Mouse (Mus musculus): Measurements from ENCODE around the gene Abhd15.

Gene Abhd15

DNA sequence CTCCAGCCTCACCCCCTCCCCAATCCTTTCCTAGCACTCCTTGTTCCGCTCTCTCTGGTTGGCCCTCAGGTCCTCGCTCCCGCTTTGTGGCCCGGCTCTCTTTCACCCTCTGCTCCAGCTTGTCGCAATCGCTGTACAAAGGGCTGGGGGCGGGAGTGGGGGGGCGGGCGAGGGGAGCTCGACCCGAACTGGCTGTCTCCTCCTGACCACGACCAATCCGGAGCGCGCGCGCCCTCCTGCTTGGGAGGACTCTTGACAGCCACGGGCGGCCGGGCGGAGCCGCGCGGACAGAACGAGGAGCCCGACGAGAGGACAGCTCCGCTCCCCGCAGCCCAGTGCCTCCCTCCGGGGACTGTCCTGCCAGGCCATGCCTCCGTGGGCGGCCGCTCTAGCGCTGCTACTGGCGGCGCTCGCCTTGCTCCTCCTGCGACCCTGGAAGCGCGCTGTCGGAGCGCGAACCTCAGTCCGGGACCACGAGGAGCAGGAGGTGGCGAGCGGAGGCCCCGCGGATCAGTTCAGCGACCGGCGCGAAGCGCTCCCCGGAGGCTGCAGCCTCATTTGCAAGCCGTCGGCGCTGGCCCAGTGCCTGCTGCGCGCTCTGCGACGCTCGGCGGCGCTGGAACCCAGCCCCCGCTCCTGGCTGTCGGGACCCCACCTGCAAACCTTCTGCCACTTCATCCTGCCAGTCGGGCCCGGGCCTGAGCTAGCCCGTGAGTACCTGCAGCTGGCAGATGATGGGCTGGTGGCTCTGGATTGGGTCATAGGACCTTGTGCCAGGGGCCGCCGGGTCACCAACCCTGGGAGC is at the start of gene Abhd15:
Gene Abhd15 (plus strand): TSS at position 290 of the 805 bp plus-strand sequence.
- no peak for DNase-seq (ENCODE audit: low spot score in 2 of 2)

DNA sequence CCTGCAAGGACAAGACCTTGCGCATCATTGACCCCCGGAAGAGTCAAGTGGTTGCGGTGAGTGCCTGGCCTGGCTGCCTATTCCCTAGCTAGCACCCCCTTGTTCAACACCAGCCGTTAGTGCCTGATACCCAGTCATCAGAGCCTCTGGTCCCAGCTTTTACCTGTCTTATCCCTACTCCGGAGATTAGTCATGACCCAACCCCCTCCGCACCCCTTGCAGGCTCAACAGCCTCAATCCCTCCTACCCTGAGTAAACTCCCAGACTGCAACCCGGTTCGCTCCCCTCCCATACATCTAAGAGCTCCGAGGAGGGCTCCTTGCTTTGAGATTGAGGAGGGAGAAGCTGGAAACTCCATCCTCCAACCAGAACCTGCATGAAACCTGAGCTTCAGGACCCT is 48.4 kb upstream of the Abhd15 start:
- no peak for DNase-seq (ENCODE audit: low spot score in 2 of 2)

DNA sequence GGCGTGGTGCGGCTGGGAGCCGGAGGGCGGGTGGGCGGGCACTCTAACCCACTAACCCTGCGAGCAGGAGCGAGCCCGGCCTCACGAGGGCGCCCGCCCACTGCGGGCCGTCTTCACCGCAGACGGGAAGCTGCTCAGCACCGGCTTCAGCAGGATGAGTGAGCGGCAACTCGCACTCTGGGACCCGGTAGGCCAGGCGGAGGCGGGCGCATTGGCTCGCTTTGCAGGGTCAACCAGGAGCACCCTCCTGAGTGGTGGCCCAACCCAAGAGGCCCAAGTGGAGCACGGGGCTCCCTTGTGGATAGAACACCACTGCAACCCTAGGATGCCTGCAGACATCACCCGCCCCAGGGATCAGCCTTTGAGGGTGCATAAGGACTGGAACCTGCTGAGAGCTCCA is 47.8 kb upstream of the Abhd15 start:
- peak in 1 of 2 experiments; percentile 69 for DNase-seq (ENCODE audit: low spot score in 2 of 2)

DNA sequence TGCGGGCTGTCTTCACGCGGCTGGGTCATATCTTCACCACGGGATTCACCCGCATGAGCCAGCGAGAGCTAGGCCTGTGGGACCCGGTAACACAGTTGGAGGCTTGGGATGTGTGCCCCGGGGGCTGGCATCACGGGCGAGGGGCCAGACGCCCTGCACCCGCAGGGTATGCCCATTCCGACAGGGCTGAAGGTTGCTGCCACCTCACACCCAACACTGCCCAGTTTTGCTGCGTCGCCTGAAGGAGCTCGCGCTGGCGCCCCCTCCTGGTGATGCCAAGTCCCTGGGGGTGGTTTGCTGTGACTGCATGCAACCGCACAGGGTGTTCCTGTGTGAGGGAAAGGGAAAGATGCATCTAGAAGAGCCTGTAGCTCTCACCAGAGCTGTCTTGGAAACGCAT is 47.1 kb upstream of the Abhd15 start:
- DNase-seq (ENCODE audit: low spot score in 2 of 2) = peak in 1 of 2 experiments; percentile 72

DNA sequence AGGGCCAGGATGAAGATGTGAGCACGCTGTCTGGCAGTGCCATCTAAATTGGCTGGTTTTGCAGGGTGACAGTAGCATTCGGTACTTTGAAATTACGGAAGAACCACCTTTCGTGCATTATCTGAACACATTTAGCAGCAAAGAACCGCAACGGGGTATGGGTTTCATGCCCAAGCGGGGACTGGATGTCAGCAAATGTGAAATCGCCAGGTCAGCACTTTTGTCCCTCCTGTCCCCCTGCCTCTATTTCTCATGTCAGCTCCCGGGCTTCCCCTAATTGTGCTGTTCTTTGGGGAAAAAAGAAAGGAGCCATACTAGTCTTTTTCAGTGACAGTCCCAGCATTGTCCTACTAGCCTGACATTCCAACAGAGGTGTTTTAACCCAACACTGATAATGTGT is 46.5 kb upstream of the Abhd15 start:
- no peak for DNase-seq (ENCODE audit: low spot score in 2 of 2)

DNA sequence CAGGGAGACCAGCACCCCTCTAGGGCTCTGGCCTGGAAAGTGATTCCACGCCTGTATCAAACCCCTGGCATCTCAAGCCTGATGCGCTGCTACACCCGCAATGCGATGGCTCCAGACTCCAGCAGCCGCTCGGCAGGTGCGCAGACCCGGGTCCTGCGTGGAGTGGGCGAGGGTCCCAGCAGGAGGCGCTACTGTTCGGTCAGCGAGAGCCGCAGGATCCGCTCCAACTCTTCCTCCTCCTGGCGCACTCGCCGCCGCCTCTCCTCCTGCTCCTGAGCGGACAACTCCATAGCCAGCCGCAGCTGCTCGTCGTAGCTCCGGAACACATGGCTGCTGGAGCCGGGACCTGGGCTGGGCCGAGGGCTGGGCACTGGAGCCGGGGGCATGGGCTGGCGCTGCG is 43.5 kb upstream of the Abhd15 start:
- no peak for DNase-seq (ENCODE audit: low spot score in 2 of 2)

DNA sequence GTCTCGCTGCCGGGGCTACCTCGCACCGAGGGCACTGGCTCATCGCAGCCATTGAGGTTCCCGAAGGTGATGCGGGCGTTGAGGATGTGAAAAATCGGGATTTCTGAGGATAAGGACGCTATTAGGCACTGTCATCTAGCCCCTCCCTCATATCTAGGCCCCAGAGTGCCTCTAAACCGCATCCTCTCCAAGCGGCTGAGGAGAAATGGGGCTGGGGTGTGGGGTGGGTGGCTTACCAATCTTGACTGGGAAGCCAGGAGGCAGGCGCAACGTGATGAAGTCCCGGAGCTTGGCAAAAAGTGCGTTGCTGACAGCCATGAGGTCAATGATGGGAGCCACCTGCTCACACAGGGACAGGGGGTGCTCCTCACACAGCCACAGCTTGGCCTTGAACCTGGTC is 42.1 kb upstream of the Abhd15 start:
- no peak for DNase-seq (ENCODE audit: low spot score in 2 of 2)

DNA sequence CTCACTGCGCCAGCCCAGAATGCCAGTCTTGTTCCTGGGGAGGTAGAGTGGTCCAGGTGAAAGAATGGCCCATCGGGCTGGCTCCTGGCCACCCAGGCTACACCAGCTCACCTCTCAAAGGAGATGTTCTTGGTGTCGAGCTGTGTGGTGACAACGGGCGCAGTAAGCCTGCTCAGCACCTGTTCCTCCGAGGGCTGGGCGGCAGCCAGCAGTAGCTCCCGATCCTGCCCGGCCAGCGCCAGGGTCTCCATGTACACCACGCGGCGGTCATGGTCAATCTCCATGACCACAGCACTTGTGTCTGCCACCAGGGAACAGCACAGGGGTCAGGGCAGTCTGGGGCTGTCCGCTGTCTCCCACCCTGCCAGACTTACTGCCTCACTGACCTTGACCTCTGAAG is 38.7 kb upstream of the Abhd15 start:
- no peak for DNase-seq (ENCODE audit: low spot score in 2 of 2)

DNA sequence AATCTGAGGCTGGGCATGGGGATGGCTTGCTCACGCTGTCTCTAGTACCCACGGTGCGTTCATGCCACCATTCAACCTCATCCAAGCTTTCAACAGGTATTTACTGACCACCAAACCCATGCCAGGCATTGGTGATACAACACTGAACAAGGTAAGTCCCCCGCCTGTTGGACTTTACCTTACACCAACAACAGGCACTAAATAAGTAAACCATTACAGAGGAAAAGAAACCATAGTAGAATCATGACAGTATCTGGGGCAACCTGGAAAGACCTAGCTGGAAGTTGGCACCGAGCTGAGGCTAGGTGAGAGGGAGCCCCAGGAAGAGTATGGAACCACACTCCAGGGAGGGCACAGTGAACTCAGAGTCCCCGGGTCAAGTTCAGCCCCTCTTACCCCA is 38.0 kb upstream of the Abhd15 start:
- DNase-seq (ENCODE audit: low spot score in 2 of 2) = no peak

DNA sequence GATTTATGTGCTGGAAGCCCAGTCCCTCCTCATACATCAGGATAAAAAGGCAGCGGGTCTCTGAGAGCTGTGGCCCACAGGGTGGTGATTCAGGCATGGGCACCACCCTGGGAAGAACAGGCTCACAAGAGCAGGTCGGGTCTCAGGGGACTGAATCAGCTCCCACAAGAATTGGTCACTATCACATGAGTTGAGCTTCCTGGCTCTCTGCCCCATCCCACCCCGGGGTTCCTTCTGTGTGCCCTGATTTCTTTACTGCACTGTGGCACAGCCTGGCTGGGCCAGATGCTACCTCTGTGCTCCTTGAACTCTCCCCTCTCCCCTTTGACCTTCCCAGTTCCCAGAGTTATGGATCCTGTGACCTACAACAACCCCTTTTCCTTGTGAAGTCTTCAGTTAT is 31.9 kb upstream of the Abhd15 start:
- DNase-seq (ENCODE audit: low spot score in 2 of 2) = no peak

DNA sequence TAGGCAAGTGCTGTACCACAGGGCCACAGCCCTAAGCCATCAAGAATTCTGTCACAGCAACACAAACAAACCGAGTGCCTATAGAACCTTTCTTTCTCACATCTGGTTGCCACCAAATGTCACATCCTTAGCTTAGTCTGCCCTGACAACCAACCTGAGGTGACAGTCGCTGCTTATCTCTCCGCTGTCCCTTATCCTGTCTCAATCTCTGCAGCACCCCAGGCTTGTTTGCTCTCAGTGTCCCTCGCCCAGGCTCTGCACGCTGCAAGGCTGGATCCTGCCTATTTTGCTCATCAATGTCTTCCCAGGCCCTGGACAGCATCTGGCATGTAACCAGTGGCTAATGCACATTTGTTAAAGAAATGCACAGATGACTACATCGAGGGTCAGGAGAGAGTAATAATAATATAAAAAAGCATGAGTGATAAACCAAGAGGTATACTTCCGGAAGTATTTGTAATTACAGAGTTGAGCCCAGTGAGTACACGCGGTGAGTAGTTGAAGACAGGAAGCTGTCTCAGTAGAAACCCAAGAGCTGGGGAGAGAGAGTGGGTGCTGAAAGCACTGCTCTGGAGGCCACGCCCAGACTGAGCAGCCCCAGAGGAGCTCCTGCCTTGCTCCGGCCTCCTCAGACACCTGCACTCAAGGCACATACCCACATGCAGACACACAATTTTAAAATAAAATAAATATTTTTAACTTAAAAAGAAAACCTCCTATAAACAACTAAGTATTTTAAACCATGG is 31.2 kb upstream of the Abhd15 start:
- DNase-seq (ENCODE audit: low spot score in 2 of 2) = no peak

DNA sequence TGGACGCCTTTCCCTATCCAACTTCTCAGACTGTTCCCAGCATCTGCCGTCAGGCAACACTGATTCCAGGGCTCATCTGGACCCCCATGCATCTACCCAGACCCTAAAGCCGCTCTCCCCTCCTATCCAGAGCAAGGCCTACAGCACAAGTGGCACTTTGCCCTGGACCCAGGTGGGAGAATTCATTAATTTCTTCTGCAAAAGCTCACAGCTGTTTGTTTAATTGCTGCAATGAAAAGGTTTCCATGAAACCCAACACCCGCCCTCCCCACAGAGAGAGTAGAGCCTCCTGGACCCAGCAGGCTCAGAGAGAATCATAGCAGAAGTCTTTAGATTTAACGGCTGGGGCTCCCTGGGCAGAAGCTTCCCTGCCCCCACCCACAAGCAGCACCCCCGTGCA is 29.7 kb upstream of the Abhd15 start:
- no peak for DNase-seq (ENCODE audit: low spot score in 2 of 2)

DNA sequence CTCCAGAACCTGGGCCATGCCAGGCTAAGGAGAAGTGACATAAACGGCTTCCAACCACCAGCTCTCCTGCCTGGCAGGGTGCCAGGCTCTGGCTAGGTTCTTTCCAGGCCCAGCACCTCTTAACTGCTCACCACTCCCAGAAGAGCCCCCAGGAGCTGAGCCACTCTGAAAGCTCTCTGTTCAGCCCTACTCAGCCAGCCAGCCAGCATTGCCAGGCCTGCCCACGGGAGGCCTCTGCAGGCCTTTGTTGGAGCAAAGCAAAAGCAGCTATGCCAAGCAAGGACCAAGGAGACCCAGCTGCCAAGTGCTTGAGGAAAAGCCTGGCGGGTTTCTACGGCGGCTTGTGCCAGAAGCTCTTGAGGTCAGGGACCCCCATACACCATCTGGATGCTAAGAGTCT is 28.1 kb upstream of the Abhd15 start:
- DNase-seq (ENCODE audit: low spot score in 2 of 2) = no peak

DNA sequence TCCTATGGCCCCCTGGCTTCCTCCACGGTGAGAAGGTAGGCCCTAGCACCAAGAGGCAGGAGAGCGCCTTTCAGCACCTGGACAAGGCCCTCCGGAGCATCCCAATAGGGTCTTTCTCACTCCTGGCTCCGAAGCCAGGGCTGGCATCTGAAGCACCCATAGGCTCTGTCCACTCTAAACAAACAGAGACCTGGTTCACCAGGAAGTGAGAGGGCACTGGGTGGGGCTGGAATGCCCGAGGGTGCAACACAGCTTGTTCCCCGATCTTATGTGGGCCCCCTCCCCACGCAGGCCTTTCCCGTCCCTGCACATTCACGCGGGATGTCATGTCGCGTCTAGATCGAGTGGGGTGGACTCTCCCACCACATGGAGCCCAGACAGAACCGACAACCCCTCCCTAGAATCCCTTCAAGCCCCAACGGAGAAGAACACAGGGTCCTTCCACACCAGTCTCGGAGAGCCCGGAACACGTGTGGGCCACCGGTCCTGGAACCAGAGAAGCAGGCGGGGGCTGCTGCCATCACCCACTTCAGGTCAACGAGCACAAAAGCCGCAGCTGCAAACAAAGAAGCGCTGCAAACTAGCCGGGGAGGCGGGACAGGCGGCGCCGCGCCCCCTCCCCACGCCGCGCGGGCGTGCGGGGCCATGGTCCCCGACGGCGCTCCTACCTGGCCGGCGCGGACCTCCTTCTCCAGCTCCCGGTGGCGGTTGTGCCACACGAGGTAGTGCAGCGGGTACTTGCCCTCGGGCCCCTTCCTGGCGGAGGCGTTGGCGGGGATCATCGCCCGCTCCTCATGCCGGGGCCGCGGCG is 25.9 kb upstream of the Abhd15 start:
- no peak for DNase-seq (ENCODE audit: low spot score in 2 of 2)

DNA sequence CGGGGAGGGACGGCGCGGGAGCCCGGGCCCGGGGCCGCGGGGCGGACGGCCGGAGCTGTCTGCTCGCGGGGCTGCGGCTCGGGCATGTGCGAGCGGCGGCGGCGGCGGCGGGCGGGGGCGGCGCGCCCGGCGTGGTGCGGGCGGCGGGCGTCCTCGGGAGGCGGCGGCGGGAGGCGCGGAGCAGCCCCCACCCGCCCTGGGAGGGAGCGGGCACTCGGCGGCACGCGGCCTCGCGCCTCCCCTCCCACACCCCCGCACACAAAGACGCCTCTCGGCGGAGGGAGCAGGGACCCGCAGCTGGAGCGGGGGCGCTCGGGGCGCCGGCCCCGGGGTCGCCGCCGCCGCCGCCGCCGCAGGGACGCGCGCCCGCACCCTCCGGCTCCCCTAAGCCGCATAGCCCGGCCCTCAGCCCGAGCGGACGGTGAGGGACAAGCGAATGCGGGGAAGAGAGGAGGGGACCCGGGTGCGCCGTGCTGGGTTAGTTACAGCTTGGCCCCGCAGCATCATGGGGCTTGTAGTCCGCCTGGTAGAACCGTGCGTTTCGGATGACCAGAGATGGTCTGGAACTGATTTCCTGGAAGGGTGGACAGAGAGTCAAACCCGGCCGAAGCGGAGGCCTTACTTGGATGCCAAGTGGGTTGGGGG is 25.2 kb upstream of the Abhd15 start, which contains the start of gene Ankrd13b:
Gene Ankrd13b (minus strand): TSS at position 88 of the 645 bp plus-strand sequence.
- peak in 1 of 2 experiments; percentile 84 for DNase-seq (ENCODE audit: low spot score in 2 of 2)

DNA sequence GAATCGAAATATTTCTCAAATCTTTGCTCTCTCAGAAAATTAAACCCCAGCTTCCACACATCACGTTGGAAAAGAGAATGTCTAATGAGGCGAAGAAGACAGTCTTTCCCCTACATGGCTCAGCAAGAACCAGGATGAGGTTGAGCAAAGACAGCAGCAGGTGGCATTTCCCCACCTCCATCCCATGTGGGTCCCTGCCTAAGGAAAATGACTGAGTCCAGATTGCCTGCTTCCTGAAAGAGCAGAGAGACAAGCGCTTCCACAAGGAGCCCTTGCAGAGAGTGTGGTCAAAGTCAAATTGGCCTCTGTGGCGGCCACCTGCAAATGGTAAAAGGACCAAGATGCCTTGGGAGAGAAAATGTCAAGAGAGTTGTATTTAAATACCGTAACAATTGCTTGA is 24.5 kb upstream of the Abhd15 start:
- DNase-seq (ENCODE audit: low spot score in 2 of 2) = no peak

DNA sequence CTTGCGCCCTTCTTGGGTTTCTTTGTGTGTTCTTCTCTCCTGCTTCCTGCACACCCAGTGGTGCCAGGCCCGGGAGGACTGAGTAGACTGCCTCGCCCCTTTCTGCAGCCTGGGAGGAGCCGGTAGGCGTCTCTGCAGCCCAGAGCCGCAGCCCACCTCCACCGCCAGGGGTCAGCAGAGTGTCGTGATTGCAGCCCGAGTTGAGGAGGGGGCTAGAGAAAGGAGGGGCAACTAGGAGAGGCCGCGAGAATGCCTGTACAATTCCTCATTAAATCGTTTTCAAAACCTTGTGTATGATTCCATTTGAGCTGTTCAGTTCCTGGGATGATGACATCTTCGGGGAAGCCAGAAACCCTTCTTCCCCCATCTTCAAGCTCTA is 23.8 kb upstream of the Abhd15 start:
- peak in 1 of 2 experiments; percentile 86 for DNase-seq (ENCODE audit: low spot score in 2 of 2)

DNA sequence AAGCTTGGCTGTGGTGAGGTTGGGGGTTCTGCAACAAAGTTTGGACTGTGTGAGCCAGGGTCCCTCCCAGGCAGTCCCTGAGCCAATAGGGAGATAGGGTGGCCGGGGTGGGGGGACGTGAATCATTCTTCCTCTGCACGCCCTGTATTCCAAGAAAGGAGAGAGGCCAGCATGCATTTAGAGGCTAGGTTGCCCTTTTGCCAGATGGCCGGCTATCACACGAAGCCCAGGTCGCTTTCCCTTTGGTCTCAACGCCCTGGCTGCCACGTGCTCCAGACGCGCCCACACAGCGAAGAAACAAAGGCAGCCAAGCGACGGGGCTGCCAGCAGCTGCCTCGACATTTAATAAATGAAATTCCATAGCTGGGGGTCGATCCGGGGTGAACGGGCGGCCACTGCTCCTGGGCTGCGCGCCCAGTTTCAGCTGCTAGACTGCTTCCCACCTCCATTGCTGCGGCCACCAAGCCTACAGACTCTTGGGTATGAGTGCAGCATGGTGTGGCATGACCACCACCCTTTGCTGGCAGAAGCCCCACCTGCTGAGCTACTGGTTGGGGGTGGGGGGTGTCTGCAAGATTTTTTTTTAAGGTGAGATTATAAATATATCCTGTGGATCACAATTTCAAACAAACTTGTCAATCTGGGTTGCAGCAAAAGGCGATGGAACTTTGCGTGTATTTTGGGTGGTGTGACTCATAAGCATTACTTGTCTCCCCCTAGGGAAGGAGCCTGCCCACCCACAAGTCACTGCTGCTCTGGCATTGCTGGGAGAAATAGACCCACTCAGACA is 23.2 kb upstream of the Abhd15 start:
- peak in 1 of 2 experiments; percentile 75 for DNase-seq (ENCODE audit: low spot score in 2 of 2)

DNA sequence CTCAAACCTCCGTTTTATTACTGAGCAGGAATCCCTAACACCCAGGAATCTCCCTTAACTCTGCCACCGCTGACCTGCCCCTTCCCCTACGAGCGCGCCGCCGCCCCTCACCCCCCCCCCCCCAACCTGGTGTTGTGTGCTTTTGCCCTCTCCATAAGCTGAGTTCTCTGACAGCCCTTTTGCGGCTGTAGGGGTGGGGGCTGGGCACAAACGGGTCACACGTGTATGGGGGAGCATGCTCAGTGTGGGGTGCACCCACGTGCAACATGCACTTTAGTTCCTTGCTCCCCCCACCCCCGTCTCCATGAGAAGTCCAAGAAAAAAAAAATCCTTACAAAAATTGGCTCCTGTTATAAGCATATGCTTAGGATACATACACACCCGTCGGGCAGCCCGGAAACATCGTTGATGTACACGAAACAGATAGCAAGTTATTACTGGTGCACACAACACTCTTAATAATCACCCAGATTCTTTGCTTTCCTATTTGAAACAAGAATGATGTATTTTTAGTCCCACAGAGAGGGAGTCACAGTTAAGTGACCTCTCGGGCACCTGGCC is 22.5 kb upstream of the Abhd15 start:
- DNase-seq (ENCODE audit: low spot score in 2 of 2) = peak in 1 of 2 experiments; percentile 64

DNA sequence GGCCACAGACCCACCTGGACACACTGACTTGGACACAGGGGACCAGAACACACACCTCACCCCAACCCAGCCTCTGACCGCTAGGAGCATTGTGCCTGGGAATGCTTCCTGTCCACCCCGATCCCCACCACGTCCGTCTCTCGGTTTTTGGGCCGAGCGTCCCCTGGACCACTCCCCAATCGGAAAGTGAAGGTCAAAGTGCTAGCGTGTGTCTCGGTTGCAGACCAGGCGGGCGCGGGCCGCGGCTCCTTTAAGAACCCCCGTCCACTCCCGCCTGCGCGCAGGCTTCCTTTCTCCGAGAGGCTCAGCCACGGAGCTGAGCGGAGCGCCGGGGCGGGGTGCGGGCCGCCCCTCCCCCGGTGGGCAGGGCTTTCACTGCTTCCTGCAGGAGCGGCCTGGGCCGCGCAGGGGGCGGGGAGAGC is 22.0 kb upstream of the Abhd15 start:
- DNase-seq (ENCODE audit: low spot score in 2 of 2) = peak in 1 of 2 experiments; percentile 92
